Mouse (Mus musculus) frontal cortex, postnatal 10 days (tissue): ENCODE results near the gene Vmo1.

Source experiments
- DNase-seq, 2 experiments: peaks; one replicate each; pipeline ENCODE4 v3.0.0; 2022; ENCODE audit warnings: low spot score in 2 of 2, mixed read lengths in 1 of 2

Gene Vmo1

DNA sequence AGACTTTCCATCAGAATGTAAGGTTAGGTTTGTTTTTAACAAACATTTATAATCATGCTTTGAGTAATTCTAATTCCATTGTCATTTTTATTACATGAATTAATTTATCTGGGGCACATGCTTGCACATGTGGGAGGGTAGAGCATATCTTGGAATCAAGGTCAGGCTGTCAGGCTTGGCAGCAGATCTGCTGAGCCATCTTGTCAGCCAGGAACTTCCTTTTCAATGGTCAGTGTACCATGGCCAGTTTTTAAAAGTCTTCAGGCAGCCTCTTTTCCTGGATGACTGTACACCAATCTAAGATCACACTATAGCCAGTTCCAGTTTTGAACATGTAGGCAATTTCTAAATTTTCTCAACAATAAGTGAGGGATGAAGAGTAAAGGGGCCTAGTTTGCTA, 41.7 kb downstream of the Vmo1 start:
- DNase-seq: no peak

DNA sequence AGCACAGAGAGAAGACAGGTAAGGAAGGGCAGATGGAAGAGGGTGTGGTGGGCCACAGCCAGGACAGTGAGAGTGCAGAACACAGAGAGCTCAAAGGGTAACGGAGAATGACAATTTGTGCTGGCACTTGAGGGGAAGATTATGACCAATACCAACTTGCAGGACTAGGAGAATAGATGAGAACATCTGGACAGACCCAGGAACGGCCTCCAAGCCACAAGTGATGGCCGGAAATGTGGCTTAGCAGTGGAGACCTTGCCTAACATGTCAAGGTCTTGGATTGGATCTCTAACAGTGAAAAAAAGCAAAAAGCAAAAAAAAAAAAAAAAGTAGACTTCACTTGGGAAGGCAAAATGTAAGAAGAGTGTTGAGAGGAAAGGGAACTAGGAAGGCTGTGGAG, 44.7 kb downstream of the Vmo1 start:
- DNase-seq: no peak

DNA sequence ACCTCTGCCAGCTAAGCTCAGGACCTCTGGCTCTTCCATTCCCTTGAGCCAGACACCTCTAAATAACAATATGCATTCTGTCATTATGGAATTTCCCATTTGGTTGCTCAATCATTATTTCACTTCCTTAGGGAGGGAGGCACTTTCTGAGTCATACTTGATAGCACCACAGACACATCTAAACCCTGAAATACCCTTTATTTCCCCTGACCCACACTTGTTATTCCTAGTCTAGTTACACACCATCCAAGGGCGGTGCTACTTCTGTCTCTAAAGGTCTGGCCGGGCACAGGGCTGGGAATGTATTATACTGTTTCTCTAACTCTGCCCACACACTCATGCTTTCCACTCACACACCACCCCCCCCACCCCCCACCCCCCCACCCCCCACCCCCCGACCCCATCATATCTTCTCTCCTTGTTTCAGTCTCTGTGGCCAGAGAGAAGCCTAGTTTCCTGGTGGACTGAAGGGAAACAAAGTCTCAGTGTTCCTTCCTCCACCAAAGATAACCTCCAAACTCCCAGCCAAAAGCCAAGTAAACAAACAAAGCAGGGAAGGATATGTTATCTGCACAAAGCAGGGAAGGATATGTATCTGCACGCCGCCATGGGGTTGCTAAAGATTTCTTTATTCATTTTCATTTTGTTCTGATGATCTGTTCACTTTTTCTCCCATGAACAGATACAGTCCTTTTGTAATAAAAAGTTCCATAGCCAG, 46.4 kb downstream of the Vmo1 start:
- no peak for DNase-seq

DNA sequence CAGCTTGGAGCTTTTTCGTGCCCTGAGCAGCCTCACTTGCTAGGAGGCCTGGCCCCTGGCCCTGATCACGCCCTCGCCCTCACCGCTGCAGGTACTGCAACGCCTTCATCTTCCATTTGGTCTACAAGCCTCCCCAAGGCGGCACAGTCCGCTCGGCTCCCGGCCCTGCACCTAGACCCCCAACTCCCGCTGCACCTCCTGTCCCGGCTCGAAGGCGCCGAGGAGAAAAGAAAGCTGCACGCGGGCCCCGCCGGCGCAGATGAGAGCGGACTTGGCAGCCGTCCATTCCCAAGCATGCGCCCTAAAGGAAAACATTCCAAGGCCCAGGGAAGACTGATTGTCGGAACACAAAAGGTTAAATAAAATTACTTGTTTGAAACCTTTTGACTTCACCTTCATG, 48.6 kb downstream of the Vmo1 start:
- no peak for DNase-seq

DNA sequence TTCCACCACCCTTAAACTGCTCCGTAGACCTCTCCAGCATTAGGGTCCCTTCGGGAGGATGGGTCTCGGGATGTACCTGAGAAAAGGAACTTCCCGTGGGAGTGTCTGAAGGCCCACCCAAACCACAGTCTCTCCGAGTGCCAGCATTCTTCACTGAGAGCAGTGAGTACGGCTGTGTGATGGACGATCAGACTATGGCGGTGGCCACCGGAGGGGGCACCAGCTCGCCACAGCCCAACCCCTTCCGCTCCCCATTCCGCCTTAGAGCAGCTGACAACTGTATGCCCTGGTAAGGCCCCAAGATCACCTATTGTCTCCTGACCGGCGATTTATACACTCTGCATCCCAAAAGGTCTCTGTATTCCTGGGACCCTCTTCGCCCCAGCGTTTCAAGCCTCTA, 49.2 kb downstream of the Vmo1 start:
- DNase-seq: no peak

DNA sequence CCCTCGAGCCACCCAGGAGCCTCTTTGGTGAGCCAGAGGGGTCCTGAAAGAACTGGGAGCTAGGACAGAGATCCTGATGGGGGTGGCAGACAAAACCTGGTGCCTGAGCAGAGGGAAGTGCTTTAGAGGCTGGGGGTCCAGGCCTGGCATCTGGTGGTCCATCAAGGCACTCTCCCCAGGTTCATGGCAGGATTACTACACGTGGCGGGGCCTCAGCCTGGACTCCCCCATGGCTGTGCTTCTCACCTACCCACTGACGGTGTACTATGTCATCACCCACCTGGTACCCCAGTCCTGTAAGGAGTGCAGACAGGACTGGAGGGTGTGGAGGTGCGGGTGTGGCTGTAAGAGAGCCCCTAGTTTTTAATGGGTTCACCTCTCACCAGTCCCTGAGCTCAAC, 50.4 kb downstream of the Vmo1 start:
- DNase-seq: no peak
